Mouse (Mus musculus) heart, embryonic 12.5 days (tissue): ENCODE results near the gene Pigh. TPM values are rescaled to one million over a fixed set of nuclear protein-coding genes. Genes with fewer than 3 reads are reported as not detected.

Source experiments
- ATAC-seq: fragments of 200-750 bp; cut with Nextera tagmentation; 2 replicates; pipeline ENCODE4 v1.8.0; 2017; ENCODE audit warnings: moderate TSS enrichment, moderate library complexity; ENCODE audit not compliant: insufficient number of reproducible peaks, low FRiP score
- H3K27ac ChIP-seq: fragments of 300-500 bp; sonication (generic); 2 replicates; pipeline ENCODE4 v1.5.1; 2016; ENCODE audit warnings: mild to moderate bottlenecking, moderate library complexity; ENCODE audit not compliant: poor library complexity, severe bottlenecking
- H3K27me3 ChIP-seq: fragments of 300-500 bp; sonication (generic); replicated peaks from 2 replicates; pipeline ENCODE4 v1.6.1; 2016; ENCODE audit warnings: mild to moderate bottlenecking, moderate library complexity
- H3K36me3 ChIP-seq: fragments of 300-500 bp; sonication (generic); 2 replicates; pipeline ENCODE4 v1.6.1; 2016; ENCODE audit warnings: mild to moderate bottlenecking, moderate library complexity
- H3K4me1 ChIP-seq: fragments of 300-500 bp; sonication (generic); replicated peaks from 2 replicates; pipeline ENCODE4 v1.6.1; 2016; ENCODE audit warnings: mild to moderate bottlenecking
- H3K4me2 ChIP-seq: fragments of 300-500 bp; sonication (generic); 2 replicates; pipeline ENCODE4 v1.6.1; 2016; ENCODE audit warnings: mild to moderate bottlenecking, moderate library complexity
- H3K4me3 ChIP-seq: fragments of 300-500 bp; sonication (generic); 2 replicates; pipeline ENCODE4 v1.5.1; 2016; ENCODE audit warnings: mild to moderate bottlenecking
- H3K9ac ChIP-seq: fragments of 300-500 bp; sonication (generic); 2 replicates; pipeline ENCODE4 v1.6.1; 2016; ENCODE audit warnings: mild to moderate bottlenecking, moderate library complexity
- H3K9me3 ChIP-seq: fragments of 300-500 bp; sonication (generic); replicated peaks from 2 replicates; pipeline ENCODE4 v1.6.1; 2016; ENCODE audit warnings: mild to moderate bottlenecking, moderate library complexity
- WGBS: fragments of 180-500 bp; shearing (Covaris S2); methylation state at CpG from one replicate; pipeline ENCODE4 v1.1.7; 2016; 5-methylcytosine and 5-hydroxymethylcytosine counted together
- polyA plus RNA-seq: library from polyadenylated mRNA; unstranded; fragments of >200 nt; fragmentation: Nextera tagmentation; extraction: Ambion mirVana; gene quantifications from 2 replicates; pipeline ENCODE4 v1.2.1, GENCODE M21; 2016

The Pigh gene
- polyA plus RNA-seq, 1 experiment from 2014 or later, result 16.8 TPM

DNA sequence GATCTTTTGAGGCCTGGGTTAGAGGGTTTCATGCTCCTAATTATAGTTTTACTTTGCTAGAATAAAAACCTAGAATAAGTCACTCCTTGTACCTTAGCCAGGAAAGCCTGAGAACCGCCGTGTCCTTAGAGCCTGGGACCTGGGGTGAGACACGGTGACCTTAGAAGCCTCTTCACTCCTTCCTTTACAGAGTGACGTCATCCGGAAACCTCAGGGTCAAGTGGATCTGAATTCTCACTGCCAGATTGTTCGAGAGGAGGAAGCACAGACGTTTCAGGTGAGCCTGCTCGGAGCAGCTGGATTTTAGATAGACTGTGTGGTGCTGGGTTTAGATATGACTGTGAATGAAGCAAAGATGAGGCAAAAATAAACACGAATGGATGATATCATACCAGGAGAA lies 23.0 kb downstream of the Pigh start:
- Histone ChIP-seq H3K4me3 (no peak overlapping the region), H3K36me3 (peaks cover 73% of the 10 kb centered on the region)

DNA sequence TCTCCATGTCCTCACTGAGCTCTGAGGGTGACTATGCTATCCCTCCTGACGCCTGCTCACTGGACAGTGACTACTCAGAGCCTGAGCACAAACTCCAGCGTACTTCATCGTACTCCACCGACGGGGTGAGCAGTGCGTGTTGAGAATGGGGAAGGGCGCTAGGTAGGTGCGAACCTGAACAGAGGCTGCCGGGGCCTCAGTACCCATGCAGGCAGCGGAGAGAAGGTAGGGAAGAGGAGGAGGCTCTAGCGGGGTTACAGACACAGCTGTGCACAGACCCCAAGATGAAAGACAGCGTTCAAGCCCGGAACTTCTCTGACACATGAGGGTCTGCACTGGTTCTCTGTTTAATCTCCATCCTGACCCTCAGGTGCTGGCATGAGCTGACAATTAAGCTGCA lies 25.0 kb downstream of the Pigh start:
- Histone ChIP-seq H3K27ac (no peak overlapping the region), H3K4me3 (no peak overlapping the region), H3K36me3 (peaks cover 55% of the 10 kb centered on the region), H3K4me1 (peaks cover 19% of the 10 kb centered on the region), H3K9ac (no peak overlapping the region), H3K27me3 (no peaks in the 10 kb centered on the region), H3K4me2 (no peak overlapping the region), H3K9me3 (no peaks in the 10 kb centered on the region)
- 80% methylated on average over 13 of the region's 13 CpGs for WGBS
- no peak for ATAC-seq

More for the DNA sequence above, 23.0 kb downstream of the Pigh start:
- no peaks in the 10 kb centered on the region for H3K27me3 ChIP-seq
- WGBS, result 74% methylated on average over 9 of the region's 9 CpGs
- no peak for ATAC-seq
- no peak overlapping the region for H3K4me2 ChIP-seq
- no peak overlapping the region for H3K27ac ChIP-seq
- 0 out of 2 replicates have a peak, but pooled peaks cover 5% of the 10 kb centered on the region for H3K4me1 ChIP-seq
- H3K9ac ChIP-seq, result no peak overlapping the region
- no peaks in the 10 kb centered on the region for H3K9me3 ChIP-seq

DNA sequence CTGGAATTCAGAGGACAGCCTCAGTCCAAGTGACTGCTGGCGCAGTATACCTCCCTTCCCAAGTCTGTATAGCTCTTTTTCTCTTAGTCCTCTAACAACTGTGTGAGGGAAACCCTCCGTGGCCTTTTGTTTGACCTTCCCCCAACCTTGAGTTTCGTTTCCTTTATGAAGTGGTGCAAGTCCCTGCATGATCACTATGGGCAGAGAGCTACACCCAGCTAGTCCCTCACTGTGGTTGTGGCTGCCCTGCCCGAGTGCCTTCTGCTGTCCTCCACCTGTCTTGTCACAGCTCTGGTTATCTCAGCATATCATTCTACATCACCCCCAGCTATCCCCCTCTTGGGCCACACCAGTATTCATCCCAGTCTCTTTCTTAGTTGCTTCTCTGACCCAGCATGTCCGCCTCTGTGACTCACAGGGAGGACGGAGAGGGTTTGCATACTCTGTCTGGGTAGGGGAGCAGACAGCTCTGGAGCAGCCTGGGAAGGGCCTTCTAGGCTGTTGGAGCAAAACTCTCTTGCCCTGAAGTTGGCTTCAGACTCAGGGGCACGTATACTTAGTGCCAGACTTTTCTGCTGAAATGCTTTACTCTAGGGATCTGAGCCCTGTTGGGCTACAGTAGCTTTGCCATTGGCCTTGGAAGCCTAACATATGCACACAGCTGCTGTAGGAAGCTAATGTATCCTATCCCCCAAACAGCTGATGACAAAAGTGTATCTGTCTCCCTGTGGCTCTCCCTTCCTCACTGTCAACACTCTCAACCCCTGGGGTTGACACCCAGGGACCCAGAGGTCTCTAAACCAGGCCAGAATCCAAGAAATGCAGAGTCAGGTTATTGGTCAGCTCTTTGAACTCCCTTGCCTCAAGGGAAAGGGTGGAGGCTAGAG lies 28.4 kb downstream of the Pigh start:
- no peak overlapping the region for H3K4me2 ChIP-seq
- H3K36me3 ChIP-seq, result peaks cover 30% of the 10 kb centered on the region
- no peak overlapping the region for H3K9ac ChIP-seq
- no peak for ATAC-seq
- H3K4me1 ChIP-seq, result peaks cover 19% of the 10 kb centered on the region
- H3K27ac ChIP-seq, result no peak overlapping the region
- H3K27me3 ChIP-seq, result no peaks in the 10 kb centered on the region
- no peaks in the 10 kb centered on the region for H3K9me3 ChIP-seq
- 59% methylated on average over 7 of the region's 7 CpGs for WGBS
- H3K4me3 ChIP-seq, result no peak overlapping the region

DNA sequence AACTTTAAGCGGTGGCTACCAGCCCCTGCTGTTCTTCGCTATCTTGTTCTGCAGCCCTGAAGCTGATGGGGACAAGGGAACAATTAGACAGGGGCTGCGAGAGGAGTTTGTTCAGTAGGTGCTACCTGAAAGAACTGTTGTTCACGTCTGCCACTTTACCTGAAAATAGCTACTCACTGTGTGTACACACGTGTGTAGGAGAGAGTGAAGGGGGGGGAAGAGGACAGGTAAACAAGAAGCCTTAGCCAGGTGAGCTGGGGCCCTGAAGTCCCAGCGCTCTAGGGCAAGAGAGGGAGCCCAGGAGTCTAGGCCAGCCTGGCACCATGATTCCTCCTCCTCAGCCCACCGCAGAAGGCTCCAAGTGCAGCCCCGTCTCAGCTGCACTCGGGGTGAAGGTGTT lies 29.3 kb downstream of the Pigh start:
- H3K27me3 ChIP-seq, result no peaks in the 10 kb centered on the region
- peaks cover 26% of the 10 kb centered on the region for H3K36me3 ChIP-seq
- H3K27ac ChIP-seq, result no peak overlapping the region
- H3K4me3 ChIP-seq, result no peak overlapping the region
- ATAC-seq, result no peak
- H3K9me3 ChIP-seq, result no peaks in the 10 kb centered on the region
- H3K4me1 ChIP-seq, result peaks cover 23% of the 10 kb centered on the region
- WGBS, result 89% methylated on average over 9 of the region's 9 CpGs
- H3K9ac ChIP-seq, result no peak overlapping the region; the same call in 1 of the 2 replicates
- H3K4me2 ChIP-seq, result no peak overlapping the region

DNA sequence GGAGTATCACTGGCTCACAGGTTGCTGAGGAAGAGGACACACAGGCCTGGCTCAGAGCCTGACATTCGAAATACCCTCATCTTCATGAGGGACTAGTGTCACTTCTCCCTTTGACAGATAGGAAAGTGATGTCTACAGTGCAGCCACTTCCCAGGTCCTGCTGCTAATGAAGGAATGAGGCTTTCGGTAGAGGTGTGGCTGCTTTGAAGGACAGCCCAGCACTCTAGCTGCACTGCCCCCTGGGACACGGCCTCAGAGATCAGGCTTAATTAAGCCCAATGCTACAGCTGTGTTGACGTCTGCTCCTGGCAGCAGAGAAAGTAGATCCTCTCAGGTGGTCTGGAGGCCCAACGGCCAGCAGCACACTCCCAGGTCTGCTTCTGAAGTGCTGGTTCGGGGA lies 29.9 kb downstream of the Pigh start:
- H3K27ac ChIP-seq, result no peak overlapping the region
- WGBS, result 65% methylated on average over 6 of the region's 6 CpGs
- no peak for ATAC-seq

DNA sequence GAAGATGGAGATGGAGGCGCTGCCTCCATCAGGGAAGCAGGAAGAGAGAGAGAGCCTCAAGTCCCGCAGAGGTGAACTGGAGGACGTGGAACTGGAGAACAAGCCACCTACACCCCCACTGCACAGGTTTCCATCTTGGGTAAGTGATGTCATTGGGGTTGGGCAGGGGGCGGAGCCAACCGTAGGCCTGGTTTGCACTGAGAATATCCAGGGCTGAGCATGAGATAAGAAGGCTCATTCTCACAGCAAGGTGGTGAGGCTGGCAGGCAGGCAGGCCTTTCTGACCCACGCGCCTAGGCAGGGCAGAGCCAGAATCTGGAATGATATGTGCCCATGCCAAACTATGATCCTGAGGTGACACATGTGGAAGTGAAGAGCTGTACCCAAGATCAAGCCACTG lies 34.2 kb downstream of the Pigh start:
- WGBS, result 37% methylated on average over 7 of the region's 7 CpGs

More for the DNA sequence above, 29.9 kb downstream of the Pigh start:
- Histone ChIP-seq H3K4me3 (no peak overlapping the region), H3K4me1 (peaks cover 29% of the 10 kb centered on the region), H3K36me3 (peaks cover 27% of the 10 kb centered on the region), H3K4me2 (no peak overlapping the region), H3K9ac (no peak overlapping the region), H3K9me3 (no peaks in the 10 kb centered on the region), H3K27me3 (no peaks in the 10 kb centered on the region)

DNA sequence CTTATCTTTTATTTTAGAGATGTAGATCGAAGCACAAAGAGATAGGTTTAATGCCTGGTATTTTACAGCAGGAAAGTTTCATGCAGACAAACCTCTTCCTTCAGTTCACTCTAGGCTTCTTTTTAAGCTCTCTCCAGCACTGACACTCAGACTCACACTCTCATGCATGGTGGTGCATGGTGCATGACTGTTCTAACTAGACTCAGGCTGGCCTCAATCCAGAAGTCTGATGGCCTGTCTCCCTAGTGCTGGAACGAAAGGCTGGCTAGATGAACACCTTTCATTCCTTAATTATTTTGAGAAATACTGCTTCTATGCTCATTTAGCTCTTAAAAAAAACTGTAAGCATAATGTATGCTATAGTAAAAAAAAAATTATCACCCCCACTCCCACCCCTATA lies 37.4 kb downstream of the Pigh start:
- H3K27me3 ChIP-seq, result no peaks in the 10 kb centered on the region
- no peak for ATAC-seq
- H3K9me3 ChIP-seq, result no peaks in the 10 kb centered on the region
- no peak overlapping the region for H3K9ac ChIP-seq
- peaks cover 44% of the 10 kb centered on the region for H3K4me1 ChIP-seq
- no peak overlapping the region for H3K4me2 ChIP-seq
- H3K27ac ChIP-seq, result no peak overlapping the region
- WGBS, result 76% methylated on average over 2 of the region's 2 CpGs
- no peak overlapping the region for H3K4me3 ChIP-seq
- peaks cover 35% of the 10 kb centered on the region for H3K36me3 ChIP-seq

More for the DNA sequence above, 34.2 kb downstream of the Pigh start:
- Histone ChIP-seq H3K4me1 (peaks cover 36% of the 10 kb centered on the region), H3K4me2 (peak overlapping the region; percentile 23; the same call in 1 of the 2 replicates), H3K27ac (peak overlapping the region; percentile 75), H3K9ac (no peak overlapping the region), H3K27me3 (no peaks in the 10 kb centered on the region), H3K36me3 (peaks cover 32% of the 10 kb centered on the region), H3K9me3 (no peaks in the 10 kb centered on the region), H3K4me3 (no peak overlapping the region)
- peak; percentile 85 for ATAC-seq

DNA sequence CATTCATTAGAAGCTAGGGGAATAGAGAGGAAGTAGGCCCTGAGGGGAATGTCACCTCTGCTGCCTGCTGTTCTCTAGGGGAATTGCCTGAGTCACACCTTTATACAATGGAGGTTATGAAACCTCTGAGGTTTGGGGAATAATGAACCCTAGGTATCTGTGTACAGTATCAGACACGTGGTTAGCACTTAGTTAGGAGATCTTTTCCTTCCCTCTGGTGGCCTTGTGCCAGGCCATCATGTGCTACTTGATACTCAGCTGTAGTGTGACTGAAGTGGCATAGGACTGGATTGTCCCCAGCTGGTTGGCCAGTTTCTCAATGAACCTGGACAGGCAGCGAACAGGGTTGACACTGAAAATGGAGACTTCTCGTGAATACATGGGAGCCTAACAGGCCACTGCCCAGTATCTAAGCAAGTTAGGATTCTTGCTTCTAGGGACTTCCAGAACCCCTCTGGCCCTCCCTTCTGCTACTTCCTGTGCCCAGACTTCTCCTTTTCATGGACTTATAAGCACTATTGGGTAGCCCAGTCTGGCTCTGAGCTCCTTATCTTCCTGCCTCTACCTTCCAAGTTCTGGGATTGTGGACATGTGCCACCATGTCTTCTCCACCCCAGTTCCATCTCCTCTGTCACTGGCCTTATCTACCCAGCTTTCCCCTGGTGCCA lies 38.8 kb downstream of the Pigh start:
- Histone ChIP-seq H3K4me1 (peaks cover 44% of the 10 kb centered on the region), H3K4me3 (no peak overlapping the region), H3K27me3 (no peaks in the 10 kb centered on the region), H3K27ac (no peak overlapping the region), H3K36me3 (peaks cover 37% of the 10 kb centered on the region), H3K9me3 (no peaks in the 10 kb centered on the region), H3K9ac (no peak overlapping the region), H3K4me2 (no peak overlapping the region)
- 70% methylated on average over 3 of the region's 3 CpGs for WGBS
- no peak for ATAC-seq

DNA sequence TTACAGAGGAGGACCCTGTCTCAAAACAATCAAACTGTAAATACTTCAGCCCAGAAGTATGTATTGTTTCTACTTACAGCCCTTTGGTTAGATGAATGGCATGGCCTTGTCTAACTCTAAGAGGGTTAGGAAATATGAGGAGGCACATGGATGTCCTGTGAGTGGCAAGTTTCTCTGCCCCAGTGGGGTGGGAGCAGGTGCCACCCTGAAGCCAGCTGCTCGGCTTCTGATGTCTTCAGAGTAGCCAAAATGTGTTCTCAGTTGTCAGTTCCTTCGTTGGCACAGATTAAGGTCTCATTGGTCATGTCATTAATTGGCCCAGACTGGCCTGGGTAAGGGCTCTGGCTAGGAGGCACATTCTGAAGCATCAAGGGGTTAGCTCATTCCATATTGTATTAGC lies 39.6 kb downstream of the Pigh start:
- ATAC-seq, result no peak
- Histone ChIP-seq H3K4me2 (no peak overlapping the region), H3K9ac (no peak overlapping the region), H3K4me1 (peaks cover 40% of the 10 kb centered on the region), H3K4me3 (no peak overlapping the region), H3K27ac (no peak overlapping the region), H3K9me3 (peaks cover 4% of the 10 kb centered on the region; the same call in 1 of the 2 replicates), H3K36me3 (peaks cover 39% of the 10 kb centered on the region), H3K27me3 (no peaks in the 10 kb centered on the region)
- WGBS, result 79% methylated on average over 2 of the region's 2 CpGs

DNA sequence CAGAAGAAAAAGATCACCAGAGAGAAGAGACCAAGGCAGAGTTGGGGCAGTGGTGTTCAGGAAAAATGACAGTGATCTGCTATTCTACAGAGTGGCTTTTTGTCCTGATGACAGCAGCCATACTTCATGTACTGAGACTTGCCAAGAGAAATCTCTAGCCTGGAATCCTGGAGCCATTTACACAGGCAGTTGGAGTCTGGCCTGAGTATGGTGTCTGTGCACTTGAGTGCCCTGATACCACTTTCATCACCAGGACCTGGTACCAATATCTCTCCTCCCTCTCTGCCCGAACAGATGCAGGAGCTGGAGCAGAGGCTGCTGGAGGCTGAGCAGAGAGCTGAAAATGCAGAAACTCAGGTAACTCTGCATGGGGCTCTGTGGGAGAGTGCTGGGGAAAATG lies 40.6 kb downstream of the Pigh start:
- WGBS, result 40% methylated on average over 1 of the region's 1 CpGs
- no peak overlapping the region for H3K27ac ChIP-seq
- peaks cover 4% of the 10 kb centered on the region; the same call in 1 of the 2 replicates for H3K9me3 ChIP-seq
- no peaks in the 10 kb centered on the region for H3K27me3 ChIP-seq
- no peak overlapping the region for H3K4me3 ChIP-seq
- no peak for ATAC-seq
- H3K9ac ChIP-seq, result no peak overlapping the region
- peaks cover 31% of the 10 kb centered on the region for H3K36me3 ChIP-seq
- H3K4me2 ChIP-seq, result no peak overlapping the region
- H3K4me1 ChIP-seq, result peaks cover 38% of the 10 kb centered on the region

DNA sequence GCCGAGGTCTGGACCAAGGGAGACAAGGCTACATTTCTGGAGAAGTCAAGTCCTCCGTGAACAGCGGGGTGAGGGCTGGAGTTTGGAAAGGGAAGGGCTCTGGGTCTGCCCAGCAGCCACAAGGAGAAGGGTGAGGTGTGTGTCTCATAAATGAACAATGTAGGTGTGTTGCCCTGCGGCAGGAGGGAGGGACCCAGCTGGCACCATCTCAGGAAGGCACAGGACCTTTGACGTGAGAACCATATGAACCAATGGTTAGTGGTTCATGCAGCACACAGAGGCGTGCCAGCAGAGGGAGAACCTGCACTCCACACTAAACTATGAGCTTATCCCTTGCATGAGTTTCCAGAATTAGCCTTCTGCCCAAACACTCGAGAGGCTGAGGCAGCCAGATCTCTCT lies 42.2 kb downstream of the Pigh start:
- ATAC-seq, result no peak
- Histone ChIP-seq H3K36me3 (peaks cover 26% of the 10 kb centered on the region), H3K9me3 (peaks cover 4% of the 10 kb centered on the region; the same call in 1 of the 2 replicates), H3K27me3 (no peaks in the 10 kb centered on the region), H3K4me2 (no peak overlapping the region), H3K9ac (no peak overlapping the region), H3K4me1 (peaks cover 30% of the 10 kb centered on the region), H3K4me3 (no peak overlapping the region), H3K27ac (no peak overlapping the region)
- 82% methylated on average over 7 of the region's 7 CpGs for WGBS
